Mouse (Mus musculus): ENCODE measurements around the gene Prune1. TPM values are rescaled to one million over a fixed set of nuclear protein-coding genes. Genes with fewer than 3 reads are reported as not detected.

The Prune1 gene
- polyA plus RNA-seq, 1 experiment from 2014 or later: 23.5 TPM

GRCm38 (mm10) chr3:95319110-95319509, 37.2 kb upstream of the Prune1 start:
- DNase-seq (no peak), ATAC-seq (ENCODE audit: insufficient read depth) (no peak)
- Histone ChIP-seq H3K9ac (peak overlapping the region; percentile 13; the same call in 1 of the 2 replicates), H3K4me1 (ENCODE audit: insufficient read depth) (peaks cover 20% of the 10 kb centered on the region; the same call in 1 of the 2 replicates), H3K9me3 (ENCODE audit: low read depth, low read length) (no peaks in the 10 kb centered on the region), H3K36me3 (ENCODE audit: insufficient read depth) (peaks cover 47% of the 10 kb centered on the region), H3K27me3 (ENCODE audit: insufficient read depth, low read length) (no peaks in the 10 kb centered on the region), H3K4me3 (ENCODE audit: low read depth, low read length) (no peak overlapping the region), H3K27ac (ENCODE audit: low read depth) (peak overlapping the region; percentile 85), H3K4me2 (peak overlapping the region; percentile 40)
- 54% methylated on average over 2 of the region's 2 CpGs for WGBS
- no peak for TF ChIP-seq CTCF (IDR thresholded peaks at IDR 0.05; ENCODE audit: low read depth)

GRCm38 (mm10) chr3:95318548-95318947, 36.7 kb upstream of the Prune1 start:
- Histone ChIP-seq H3K27ac (ENCODE audit: low read depth) (peak overlapping the region; percentile 85), H3K4me2 (peak overlapping the region; percentile 92)

GRCm38 (mm10) chr3:95317414-95318080, 35.7 kb upstream of the Prune1 start:
- Histone ChIP-seq H3K9me3 (ENCODE audit: low read depth, low read length) (no peaks in the 10 kb centered on the region), H3K27ac (ENCODE audit: low read depth) (peak overlapping the region; percentile 85), H3K4me2 (peak overlapping the region; percentile 92), H3K4me3 (ENCODE audit: low read depth, low read length) (peak overlapping the region; percentile 12; the same call in 1 of the 2 replicates), H3K36me3 (ENCODE audit: insufficient read depth) (peaks cover 32% of the 10 kb centered on the region), H3K27me3 (ENCODE audit: insufficient read depth, low read length) (no peaks in the 10 kb centered on the region), H3K9ac (peak overlapping the region; percentile 0; the same call in 1 of the 2 replicates), H3K4me1 (ENCODE audit: insufficient read depth) (peaks cover 20% of the 10 kb centered on the region; the same call in 1 of the 2 replicates)
- peak; percentile 84 for TF ChIP-seq CTCF (IDR thresholded peaks at IDR 0.05; ENCODE audit: low read depth)
- 12% methylated on average over 12 of the region's 12 CpGs for WGBS
- ATAC-seq (ENCODE audit: insufficient read depth) (peak; percentile 42; the same call in 1 of the 2 replicates), DNase-seq (peak; percentile 81)

More at GRCm38 (mm10) chr3:95318548-95318947, 36.7 kb upstream of the Prune1 start:
- Histone ChIP-seq H3K4me1 (ENCODE audit: insufficient read depth) (peaks cover 20% of the 10 kb centered on the region; the same call in 1 of the 2 replicates), H3K9ac (no peak overlapping the region), H3K4me3 (ENCODE audit: low read depth, low read length) (no peak overlapping the region), H3K36me3 (ENCODE audit: insufficient read depth) (peaks cover 42% of the 10 kb centered on the region), H3K27me3 (ENCODE audit: insufficient read depth, low read length) (no peaks in the 10 kb centered on the region), H3K9me3 (ENCODE audit: low read depth, low read length) (no peaks in the 10 kb centered on the region)
- ATAC-seq (ENCODE audit: insufficient read depth) (no peak), DNase-seq (peak; percentile 69)
- TF ChIP-seq CTCF (IDR thresholded peaks at IDR 0.05; ENCODE audit: low read depth): no peak
- 35% methylated on average over 6 of the region's 6 CpGs for WGBS

- no peak for TF ChIP-seq CTCF (IDR thresholded peaks at IDR 0.05; ENCODE audit: low read depth)
- ATAC-seq (ENCODE audit: insufficient read depth) (no peak), DNase-seq (no peak)
- H3K27ac ChIP-seq (ENCODE audit: low read depth): peak overlapping the region; percentile 90
- H3K4me1 ChIP-seq (ENCODE audit: insufficient read depth): peaks cover 20% of the 10 kb centered on the region; the same call in 1 of the 2 replicates
- H3K27me3 ChIP-seq (ENCODE audit: insufficient read depth, low read length): no peaks in the 10 kb centered on the region
- 10% methylated on average over 9 of the region's 9 CpGs for WGBS
- no peaks in the 10 kb centered on the region for H3K9me3 ChIP-seq (ENCODE audit: low read depth, low read length)
- H3K4me2 ChIP-seq: peak overlapping the region; percentile 92
- peaks cover 16% of the 10 kb centered on the region for H3K36me3 ChIP-seq (ENCODE audit: insufficient read depth)
- peak overlapping the region; percentile 99 for H3K9ac ChIP-seq
- peak overlapping the region; percentile 94 for H3K4me3 ChIP-seq (ENCODE audit: low read depth, low read length)
Measured at GRCm38 (mm10) chr3:95315844-95316550, 34.1 kb upstream of the Prune1 start.

- Histone ChIP-seq H3K4me3 (ENCODE audit: low read depth, low read length) (peak overlapping the region; percentile 94), H3K4me1 (ENCODE audit: insufficient read depth) (peaks cover 20% of the 10 kb centered on the region; the same call in 1 of the 2 replicates), H3K9me3 (ENCODE audit: low read depth, low read length) (no peaks in the 10 kb centered on the region), H3K9ac (peak overlapping the region; percentile 99), H3K36me3 (ENCODE audit: insufficient read depth) (peaks cover 9% of the 10 kb centered on the region), H3K4me2 (peak overlapping the region; percentile 92), H3K27me3 (ENCODE audit: insufficient read depth, low read length) (no peaks in the 10 kb centered on the region), H3K27ac (ENCODE audit: low read depth) (peak overlapping the region; percentile 90)
- DNase-seq (peak; percentile 94), ATAC-seq (ENCODE audit: insufficient read depth) (peak; percentile 94)
- WGBS: under 1% methylated on average over 69 of the region's 71 CpGs
- peak; percentile 65 for TF ChIP-seq CTCF (IDR thresholded peaks at IDR 0.05; ENCODE audit: low read depth)
Measured at GRCm38 (mm10) chr3:95315094-95315843, 33.4 kb upstream of the Prune1 start.

- Histone ChIP-seq H3K4me3 (ENCODE audit: low read depth, low read length) (peak within 1 kb of the TSS; percentile 94), H3K4me1 (ENCODE audit: insufficient read depth) (peaks cover 20% of the 10 kb centered on the region; the same call in 1 of the 2 replicates), H3K36me3 (ENCODE audit: insufficient read depth) (0 out of 2 replicates have a peak, but pooled peaks cover 5% of the 10 kb centered on the region), H3K9me3 (ENCODE audit: low read depth, low read length) (no peaks in the 10 kb centered on the region), H3K27me3 (ENCODE audit: insufficient read depth, low read length) (no peaks in the 10 kb centered on the region), H3K4me2 (peak within 1 kb of the TSS; percentile 92), H3K9ac (peak within 1 kb of the TSS; percentile 99), H3K27ac (ENCODE audit: low read depth) (peak within 1 kb of the TSS; percentile 90)
- no peak; the same call in 1 of the 2 replicates for ATAC-seq (ENCODE audit: insufficient read depth)
- WGBS: 4% methylated on average over 27 of the region's 27 CpGs
- TF ChIP-seq CTCF (IDR thresholded peaks at IDR 0.05; ENCODE audit: low read depth): no peak
- DNase-seq: no peak
Measured at GRCm38 (mm10) chr3:95314486-95315093, 32.7 kb upstream of the Prune1 start, which contains the start of gene Cers2. Cers2 (plus strand) TSS chr3:95314791.
